ENCODE assay signal across 12 mouse cellular contexts in genomic region chr1:79757161-79757560, GRCm38 (mm10). TPM values are rescaled to one million over a fixed set of nuclear protein-coding genes. Genes with fewer than 3 reads are reported as not detected.
DNase-seq lines count a peak whose midpoint lies in the region; ATAC-seq lines count a peak whose summit lies in the region.
"Had no signal": no experiment of that assay in that cellular context is flagged by ENCODE, and none has a peak within 500 bp of the region (broad histone marks: within the 10 kb centered on the region; RNA-seq: fewer than 3 reads in every experiment).

No protein-coding gene starts in this region.

- WGBS in neural tube, embryonic 15.5 days: 30% methylated on average over 7 of the region's 7 CpGs

- intact Hi-C loops in heart, postnatal 25 days (cut with DNase I): no loop called here
- intact Hi-C loops in heart, postnatal 14 days (cut with DNase I): no loop called here

- no peak overlapping the region for H3K9ac ChIP-seq in neural tube, embryonic 15.5 days (replicated peaks)

- H3K27ac ChIP-seq in neural tube, embryonic 15.5 days (replicated peaks): 0 out of 2 replicates have a peak overlapping the region, but pooled peaks have one; percentile 30

- H3K9me3 ChIP-seq in neural tube, embryonic 15.5 days (replicated peaks): no peaks in the 10 kb centered on the region

- peak; percentile 93 for DNase-seq in heart, adult 11 months
- DNase-seq in heart, postnatal 25 days (ENCODE audit: low spot score): no peak
- no peak for DNase-seq in neural tube, embryonic 10.5 days (ENCODE audit: extremely low spot score, low spot score)
- DNase-seq in heart, postnatal 14 days: peak; percentile 19 to 32
- DNase-seq in mesoderm, embryonic 11.5 days (ENCODE audit: low read depth, low spot score): peak; percentile 20
- DNase-seq in left cerebral cortex, adult 9 months (ENCODE audit: low spot score in 2 of 2): no peak
- DNase-seq: cerebellum, adult 9-11 months; right cerebral cortex, postnatal 25 days had no signal

- H3K36me3 ChIP-seq in neural tube, embryonic 15.5 days: peaks cover 2% of the 10 kb centered on the region; the same call in 1 of the 2 replicates

- ATAC-seq in neural tube, embryonic 15.5 days (ENCODE audit: low FRiP score): no peak
- no peak for ATAC-seq in CD4-positive, CD25-positive, alpha-beta regulatory T cell, adult 4 months
- ATAC-seq: inflammation-experienced regulatory T-cells, adult 6 months; Patski had no signal

- H3K27me3 ChIP-seq in neural tube, embryonic 15.5 days (replicated peaks): no peaks in the 10 kb centered on the region
- H3K27me3 ChIP-seq: Patski had no signal

- no peak overlapping the region for H3K4me2 ChIP-seq in neural tube, embryonic 15.5 days

- H3K4me3 ChIP-seq in neural tube, embryonic 15.5 days (replicated peaks): no peak overlapping the region

- peaks cover 36% of the 10 kb centered on the region for H3K4me1 ChIP-seq in neural tube, embryonic 15.5 days

RNA-seq across cellular contexts. Expression of gene Mrpl44, which starts 18.7 kb away (rescaled TPM):
- 10 to 100 TPM; 69.9 to 70.4 TPM for total RNA-seq in heart, postnatal 25 days (2021)
- polyA plus RNA-seq in neural tube, embryonic 15.5 days (2015; fragmentation: Nextera tagmentation; extraction: Ambion mirVana): 40.3 and 43.9 TPM in 2 replicates
- 10 to 100 TPM; 56.9 to 58.5 TPM for total RNA-seq in heart, postnatal 14 days (2021)
- polyA plus RNA-seq in CD4-positive, CD25-positive, alpha-beta regulatory T cell, adult 4 months (2017; shearing (Covaris generic)): 10 to 100 TPM; 53.9 to 63.6 TPM

RNA-seq across cellular contexts. Expression of gene Wdfy1, which starts 18.8 kb away (rescaled TPM):
- total RNA-seq in heart, postnatal 25 days (2021): 10 to 100 TPM; 16.0 to 18.0 TPM
- 96.3 and 104 TPM in 2 replicates for polyA plus RNA-seq in neural tube, embryonic 15.5 days (2015; fragmentation: Nextera tagmentation; extraction: Ambion mirVana)
- 10 to 100 TPM; 18.6 to 23.0 TPM for total RNA-seq in heart, postnatal 14 days (2021)
- 10 to 100 TPM; 26.5 to 28.1 TPM for polyA plus RNA-seq in CD4-positive, CD25-positive, alpha-beta regulatory T cell, adult 4 months (2017; shearing (Covaris generic))

Comparison
In these comparisons a context has a peak if more than half of its experiments do, and no peak if none do; other contexts are left out.
1. DNase-seq: peak in heart, adult 11 months (single experiment), heart, postnatal 14 days (2 of 2) and mesoderm, embryonic 11.5 days (single experiment); none in heart, postnatal 25 days (single experiment), neural tube, embryonic 10.5 days (single experiment) and left cerebral cortex, adult 9 months (0 of 2).